1 mouse cellular context compared by ENCODE assay signal in the genomic region with DNA sequence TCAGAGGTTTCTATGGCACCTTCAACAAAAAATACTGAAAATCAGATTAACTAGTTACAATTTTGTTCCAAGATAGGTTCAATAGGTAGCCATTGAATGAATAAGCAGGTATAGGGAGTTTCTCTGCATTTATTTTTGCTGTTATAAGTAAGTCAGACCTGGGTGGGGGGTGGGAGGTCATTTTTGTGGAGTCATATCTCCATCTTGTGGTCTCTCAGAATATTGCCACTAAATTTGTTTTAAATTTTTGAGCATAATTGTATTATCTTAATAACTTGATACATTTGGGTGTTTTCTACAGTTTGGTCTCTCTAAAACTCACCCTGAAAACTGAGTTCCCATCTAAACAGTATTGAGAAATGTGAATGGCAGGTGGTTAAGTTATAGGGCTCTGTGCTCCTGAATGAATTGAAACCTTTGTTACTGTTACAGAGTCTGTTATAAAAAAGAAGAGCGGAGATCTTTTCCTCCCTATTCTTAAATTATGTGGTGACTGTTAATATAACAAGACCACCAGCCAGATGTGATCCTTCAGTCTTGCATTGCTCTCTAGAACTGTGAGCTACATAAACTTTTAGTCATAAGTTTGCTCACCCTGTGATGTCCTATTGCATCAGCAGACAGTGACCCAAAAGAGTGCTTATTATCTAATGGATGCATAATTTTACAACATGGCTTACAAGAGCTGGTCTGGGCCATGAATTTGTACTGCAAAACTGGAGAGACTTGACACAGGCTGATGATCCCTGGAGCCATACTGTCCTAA.
TF ChIP-seq lines count a peak whose summit lies in the region.

No protein-coding gene starts in this region.

TF ChIP-seq in CH12.LX, 34 proteins besides CTCF, POLR2A, EP300 and RAD21 (continued from another document):
- TF ChIP-seq MAZ (IDR thresholded peaks at IDR 0.05; ENCODE audit: low read depth, low read length) (0 out of 2 replicates have a peak, but pooled peaks have one; percentile 14), SIN3A (IDR thresholded peaks at IDR 0.05; ENCODE audit: low read length) (0 out of 2 replicates have a peak, but pooled peaks have one; percentile 39), POLR2AphosphoS2 (IDR thresholded peaks at IDR 0.05; ENCODE audit: low read depth, low read length) (no peak), SMC3 (IDR thresholded peaks at IDR 0.05; ENCODE audit: low read depth, low read length) (no peak; the same call in 1 of the 2 replicates), TCF12 (IDR thresholded peaks at IDR 0.05; ENCODE audit: low read depth, low read length) (no peak)
TF ChIP-seq in CH12.LX: peak in this region for 3.
